Comparison of ENCODE assay signal across 8 mouse cellular contexts in the genomic region with DNA sequence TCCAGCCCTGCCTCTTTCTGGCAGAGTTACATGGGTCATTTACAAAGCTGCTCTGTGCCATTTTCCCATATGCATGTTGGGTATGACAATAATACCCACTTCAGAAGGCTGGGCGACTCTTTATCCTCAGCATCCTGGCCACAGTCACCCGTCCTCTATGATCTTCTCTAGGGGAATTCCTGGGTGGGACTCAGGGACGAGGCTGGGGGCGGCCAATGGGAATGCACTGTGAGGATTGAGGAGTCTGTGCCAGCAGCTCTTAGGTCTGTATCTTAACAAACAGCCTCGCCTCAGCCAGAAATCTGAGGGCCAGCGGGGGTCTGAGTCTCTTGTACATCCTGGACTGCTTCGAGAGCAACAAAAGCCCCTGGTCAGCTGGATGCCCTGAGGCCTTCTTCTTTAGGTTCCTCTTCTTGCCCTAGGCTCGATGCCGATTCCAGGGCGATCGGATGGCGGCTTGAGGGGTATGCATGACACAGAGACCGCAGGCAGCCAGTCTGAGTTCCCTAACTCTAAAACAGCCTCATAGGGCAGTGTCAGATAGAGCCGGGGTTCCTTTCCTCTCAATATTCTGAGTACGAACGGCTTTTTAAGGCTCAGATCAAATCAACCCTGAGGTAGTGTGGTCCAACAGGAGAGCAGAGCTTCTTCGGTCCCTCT. TPM values are rescaled to one million over a fixed set of nuclear protein-coding genes. Genes with fewer than 3 reads are reported as not detected.
DNase-seq lines count a peak whose midpoint lies in the region; ATAC-seq and TF ChIP-seq lines count a peak whose summit lies in the region.

No protein-coding gene starts in this region.

- H3K9ac ChIP-seq in lung, embryonic 16.5 days (ENCODE audit: low read length): peak overlapping the region; percentile 70
- H3K9ac ChIP-seq in forebrain, embryonic 12.5 days: peak overlapping the region; percentile 68
- H3K9ac ChIP-seq in intestine, postnatal 0 days (ENCODE audit: low read depth, low read length): peak overlapping the region; percentile 76; the same call in 1 of the 2 replicates
- H3K9ac ChIP-seq in neural tube, embryonic 13.5 days: peak overlapping the region; percentile 87

- no peak for TF ChIP-seq CTCF in intestine, postnatal 0 days (IDR thresholded peaks at IDR 0.05; ENCODE audit: low read depth)

- H3K9me3 ChIP-seq in lung, embryonic 16.5 days (ENCODE audit: control insufficient read depth, low read length): no peaks in the 10 kb centered on the region
- no peaks in the 10 kb centered on the region for H3K9me3 ChIP-seq in forebrain, embryonic 12.5 days
- H3K9me3 ChIP-seq in intestine, postnatal 0 days (ENCODE audit: control insufficient read depth): no peaks in the 10 kb centered on the region
- H3K9me3 ChIP-seq in neural tube, embryonic 13.5 days: no peaks in the 10 kb centered on the region

- no peak for DNase-seq in lung, adult 18-20 months
- DNase-seq in urinary bladder, adult 2 months (ENCODE audit: low spot score): no peak
- no peak for DNase-seq in adrenal gland, postnatal 10 days
- DNase-seq in right cerebral cortex, postnatal 10 days (ENCODE audit: low spot score in 2 of 2): no peak

- H3K4me3 ChIP-seq in lung, embryonic 16.5 days (ENCODE audit: low read length): peak overlapping the region; percentile 54
- H3K4me3 ChIP-seq in forebrain, embryonic 12.5 days (replicated peaks): peak overlapping the region; percentile 49
- peak overlapping the region; percentile 63 for H3K4me3 ChIP-seq in intestine, postnatal 0 days (ENCODE audit: low read depth, low read length)
- peak overlapping the region; percentile 57 for H3K4me3 ChIP-seq in neural tube, embryonic 13.5 days

- H3K4me1 ChIP-seq in lung, embryonic 16.5 days (replicated peaks; ENCODE audit: control insufficient read depth, insufficient read depth, low read length): peaks cover 78% of the 10 kb centered on the region
- H3K4me1 ChIP-seq in forebrain, embryonic 12.5 days: peaks cover 86% of the 10 kb centered on the region
- H3K4me1 ChIP-seq in intestine, postnatal 0 days (replicated peaks; ENCODE audit: control insufficient read depth, insufficient read depth, low read length): peaks cover 34% of the 10 kb centered on the region
- H3K4me1 ChIP-seq in neural tube, embryonic 13.5 days (replicated peaks): peaks cover 88% of the 10 kb centered on the region

- no peak for ATAC-seq in lung, embryonic 16.5 days (ENCODE audit: low read depth)
- ATAC-seq in forebrain, embryonic 12.5 days (ENCODE audit: low FRiP score): no peak
- no peak for ATAC-seq in intestine, postnatal 0 days
- ATAC-seq in neural tube, embryonic 13.5 days (ENCODE audit: low read depth): no peak

- H3K27ac ChIP-seq in lung, embryonic 16.5 days (ENCODE audit: low read length): peak overlapping the region; percentile 47; the same call in 1 of the 2 replicates
- peak overlapping the region; percentile 86 for H3K27ac ChIP-seq in forebrain, embryonic 12.5 days
- peak overlapping the region; percentile 72 for H3K27ac ChIP-seq in intestine, postnatal 0 days (ENCODE audit: low read depth, low read length)
- H3K27ac ChIP-seq in neural tube, embryonic 13.5 days (replicated peaks): peak overlapping the region; percentile 87

- H3K36me3 ChIP-seq in lung, embryonic 16.5 days (ENCODE audit: control insufficient read depth, insufficient read depth, low read length): peaks cover 7% of the 10 kb centered on the region
- H3K36me3 ChIP-seq in forebrain, embryonic 12.5 days (replicated peaks): peaks cover 33% of the 10 kb centered on the region
- peaks cover 21% of the 10 kb centered on the region for H3K36me3 ChIP-seq in intestine, postnatal 0 days (ENCODE audit: control insufficient read depth, insufficient read depth)
- peaks cover 20% of the 10 kb centered on the region for H3K36me3 ChIP-seq in neural tube, embryonic 13.5 days

- H3K4me2 ChIP-seq in lung, embryonic 16.5 days (ENCODE audit: low read depth, low read length): peak overlapping the region; percentile 100
- H3K4me2 ChIP-seq in forebrain, embryonic 12.5 days: peak overlapping the region; percentile 92
- H3K4me2 ChIP-seq in intestine, postnatal 0 days (replicated peaks; ENCODE audit: low read depth): peak overlapping the region; percentile 94
- peak overlapping the region; percentile 99 for H3K4me2 ChIP-seq in neural tube, embryonic 13.5 days

- 44% methylated on average over 17 of the region's 17 CpGs for WGBS in lung, embryonic 16.5 days
- 23% methylated on average over 17 of the region's 17 CpGs for WGBS in forebrain, embryonic 12.5 days
- 51% methylated on average over 17 of the region's 17 CpGs for WGBS in intestine, postnatal 0 days
- WGBS in neural tube, embryonic 13.5 days: 29% methylated on average over 17 of the region's 17 CpGs

- H3K27me3 ChIP-seq in lung, embryonic 16.5 days (ENCODE audit: control insufficient read depth, insufficient read depth, low read depth, low read length): no peaks in the 10 kb centered on the region
- H3K27me3 ChIP-seq in forebrain, embryonic 12.5 days: no peaks in the 10 kb centered on the region
- H3K27me3 ChIP-seq in intestine, postnatal 0 days (replicated peaks; ENCODE audit: control insufficient read depth, insufficient read depth, low read length): no peaks in the 10 kb centered on the region
- no peaks in the 10 kb centered on the region for H3K27me3 ChIP-seq in neural tube, embryonic 13.5 days

RNA-seq across cellular contexts. Expression of a gene that starts 8.2 kb away (rescaled TPM):
- polyA plus RNA-seq in lung, embryonic 16.5 days (2015; fragmentation: Nextera tagmentation; extraction: Ambion mirVana): 134 and 139 TPM in 2 replicates
- 174 and 182 TPM in 2 replicates for polyA plus RNA-seq in forebrain, embryonic 12.5 days (2016; fragmentation: Nextera tagmentation; extraction: Ambion mirVana)
- 71.5 and 74.0 TPM in 2 replicates for polyA plus RNA-seq in intestine, postnatal 0 days (2015; fragmentation: Nextera tagmentation; extraction: Ambion mirVana)
- polyA plus RNA-seq in neural tube, embryonic 13.5 days (2015; fragmentation: Nextera tagmentation; extraction: Ambion mirVana): 89.8 and 94.5 TPM in 2 replicates
- 171 and 187 TPM in 2 replicates for polyA plus RNA-seq in urinary bladder, adult 2 months (2012; rRNA removed)
- 100 to 1,000 TPM in 1 of 2 experiments, 10 to 100 TPM in 1; 96.8 to 105 TPM for total RNA-seq in adrenal gland, postnatal 10 days (2021)

RNA-seq across cellular contexts. Expression of a gene that starts 23.0 kb away (rescaled TPM):
- 9.6 and 10.3 TPM in 2 replicates for polyA plus RNA-seq in lung, embryonic 16.5 days (2015; fragmentation: Nextera tagmentation; extraction: Ambion mirVana)
- polyA plus RNA-seq in forebrain, embryonic 12.5 days (2016; fragmentation: Nextera tagmentation; extraction: Ambion mirVana): 46.9 and 47.4 TPM in 2 replicates
- 1.6 and 1.9 TPM in 2 replicates for polyA plus RNA-seq in intestine, postnatal 0 days (2015; fragmentation: Nextera tagmentation; extraction: Ambion mirVana)
- polyA plus RNA-seq in neural tube, embryonic 13.5 days (2015; fragmentation: Nextera tagmentation; extraction: Ambion mirVana): 35.8 and 40.2 TPM in 2 replicates
- 6.6 and 7.5 TPM in 2 replicates for polyA plus RNA-seq in urinary bladder, adult 2 months (2012; rRNA removed)
- 1 to 10 TPM; 5.1 to 7.3 TPM for total RNA-seq in adrenal gland, postnatal 10 days (2021)

RNA-seq across cellular contexts. Expression of a gene that starts 23.9 kb away (rescaled TPM):
- 12.2 and 12.5 TPM in 2 replicates for polyA plus RNA-seq in lung, embryonic 16.5 days (2015; fragmentation: Nextera tagmentation; extraction: Ambion mirVana)
- 38.8 and 44.0 TPM in 2 replicates for polyA plus RNA-seq in forebrain, embryonic 12.5 days (2016; fragmentation: Nextera tagmentation; extraction: Ambion mirVana)
- polyA plus RNA-seq in intestine, postnatal 0 days (2015; fragmentation: Nextera tagmentation; extraction: Ambion mirVana): 3.2 and 3.4 TPM in 2 replicates
- polyA plus RNA-seq in neural tube, embryonic 13.5 days (2015; fragmentation: Nextera tagmentation; extraction: Ambion mirVana): 68.9 and 71.8 TPM in 2 replicates
- polyA plus RNA-seq in urinary bladder, adult 2 months (2012; rRNA removed): 16.0 and 23.8 TPM in 2 replicates
- 1 to 10 TPM; 4.7 to 7.4 TPM for total RNA-seq in adrenal gland, postnatal 10 days (2021)

RNA-seq across cellular contexts. Expression of a gene that starts 31.9 kb away (rescaled TPM):
- 12.2 and 13.9 TPM in 2 replicates for polyA plus RNA-seq in lung, embryonic 16.5 days (2015; fragmentation: Nextera tagmentation; extraction: Ambion mirVana)
- polyA plus RNA-seq in forebrain, embryonic 12.5 days (2016; fragmentation: Nextera tagmentation; extraction: Ambion mirVana): 14.2 and 16.7 TPM in 2 replicates
- 2.3 and 2.7 TPM in 2 replicates for polyA plus RNA-seq in intestine, postnatal 0 days (2015; fragmentation: Nextera tagmentation; extraction: Ambion mirVana)
- 6.7 and 7.0 TPM in 2 replicates for polyA plus RNA-seq in neural tube, embryonic 13.5 days (2015; fragmentation: Nextera tagmentation; extraction: Ambion mirVana)
- polyA plus RNA-seq in urinary bladder, adult 2 months (2012; rRNA removed): 44.5 and 49.8 TPM in 2 replicates
- 10 to 100 TPM; 10.1 to 19.3 TPM for total RNA-seq in adrenal gland, postnatal 10 days (2021)

RNA-seq across cellular contexts. Expression of a gene that starts 38.9 kb away (rescaled TPM):
- polyA plus RNA-seq in lung, embryonic 16.5 days (2015; fragmentation: Nextera tagmentation; extraction: Ambion mirVana): 25.7 and 26.4 TPM in 2 replicates
- 47.1 and 57.2 TPM in 2 replicates for polyA plus RNA-seq in forebrain, embryonic 12.5 days (2016; fragmentation: Nextera tagmentation; extraction: Ambion mirVana)
- 17.7 and 21.3 TPM in 2 replicates for polyA plus RNA-seq in intestine, postnatal 0 days (2015; fragmentation: Nextera tagmentation; extraction: Ambion mirVana)
- 64.8 and 76.9 TPM in 2 replicates for polyA plus RNA-seq in neural tube, embryonic 13.5 days (2015; fragmentation: Nextera tagmentation; extraction: Ambion mirVana)
- polyA plus RNA-seq in urinary bladder, adult 2 months (2012; rRNA removed): 29.1 and 41.4 TPM in 2 replicates
- total RNA-seq in adrenal gland, postnatal 10 days (2021): 10 to 100 TPM; 41.8 to 52.0 TPM
